Mouse (Mus musculus) c-Kit-positive CD71-positive TER-119-positive erythroid progenitor cells, embryonic 14.5 days (primary cell): ENCODE measurements around the gene Jsrp1.

Experiments used
- DNase-seq: peaks from one replicate; pipeline ENCODE4 v3.0.0-alpha.2; 2013; ENCODE audit warnings: low spot score

Jsrp1 gene

DNA sequence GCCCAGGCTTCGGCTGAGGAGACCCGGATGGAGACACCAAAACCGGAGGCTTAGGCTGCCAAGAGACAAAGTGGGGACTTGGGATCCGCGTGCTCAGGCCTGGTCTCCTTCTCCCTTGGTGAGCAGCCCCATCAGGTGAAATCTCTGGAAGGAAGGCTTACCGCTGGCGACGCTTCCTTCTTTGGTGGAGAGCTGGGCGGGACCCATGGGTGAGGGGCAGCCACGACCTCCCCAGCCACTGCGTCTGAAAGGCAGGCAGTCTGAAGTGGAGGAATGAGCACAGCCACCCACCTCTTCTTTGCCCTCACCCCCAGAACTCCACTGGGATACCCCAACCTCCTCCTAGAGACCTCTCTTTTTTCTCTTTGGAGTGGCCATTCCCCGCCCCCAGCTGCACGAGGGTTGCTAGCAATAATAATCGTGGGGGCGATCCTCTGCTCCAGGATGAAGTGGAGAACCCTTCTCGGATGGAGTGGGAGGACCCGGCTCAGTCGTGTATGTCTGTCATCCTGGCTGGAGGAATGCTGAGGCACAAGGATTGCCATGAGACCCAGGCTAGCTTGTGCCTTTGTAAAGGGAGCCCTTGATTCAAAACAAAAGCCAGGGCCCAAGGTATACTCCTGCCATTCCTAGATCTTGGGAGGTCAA, 4.2 kb downstream of the Jsrp1 start:
- DNase-seq: no peak

DNA sequence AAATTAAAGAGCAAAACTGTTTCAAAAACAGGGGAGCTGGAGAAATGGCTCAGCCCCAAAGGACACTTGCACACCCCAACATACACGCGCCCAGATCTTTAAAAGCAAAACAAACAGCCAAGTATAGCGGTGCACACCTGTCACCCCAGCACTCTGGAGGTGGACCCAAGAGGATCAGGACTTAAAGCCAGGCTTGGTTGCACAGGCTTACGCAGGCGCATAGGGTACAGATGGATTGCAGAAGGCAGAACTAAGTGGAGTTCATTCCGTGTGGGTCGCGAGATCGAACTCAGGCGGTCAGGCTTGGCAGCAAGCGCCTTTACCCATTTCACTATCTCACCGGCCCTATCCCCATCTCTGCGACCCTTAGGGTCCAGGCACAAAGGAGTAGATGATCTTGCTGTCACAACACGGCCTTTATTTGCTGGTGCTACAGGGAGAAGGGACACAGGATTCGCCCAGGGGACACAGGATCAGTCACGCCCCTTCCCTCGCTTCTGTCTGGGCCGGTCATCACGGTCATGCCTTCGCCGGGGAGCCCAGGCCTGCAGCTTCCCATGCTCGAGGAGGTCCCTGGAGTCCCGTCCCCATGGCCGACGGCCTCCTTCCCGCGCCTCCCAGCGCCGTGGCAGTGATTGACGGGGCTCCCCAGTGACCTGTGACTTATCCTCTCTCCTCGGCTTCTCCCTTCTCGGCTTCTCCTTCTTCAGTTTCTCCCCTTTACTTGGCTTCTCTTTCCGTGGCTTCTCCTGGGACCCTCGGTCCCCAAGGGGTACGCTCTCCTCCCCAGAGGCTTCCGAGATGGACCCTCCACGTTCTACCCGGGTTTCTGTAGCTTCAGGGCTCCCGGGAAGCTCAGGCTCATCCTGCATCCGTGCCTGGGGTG, 5.0 kb downstream of the Jsrp1 start:
- no peak for DNase-seq

DNA sequence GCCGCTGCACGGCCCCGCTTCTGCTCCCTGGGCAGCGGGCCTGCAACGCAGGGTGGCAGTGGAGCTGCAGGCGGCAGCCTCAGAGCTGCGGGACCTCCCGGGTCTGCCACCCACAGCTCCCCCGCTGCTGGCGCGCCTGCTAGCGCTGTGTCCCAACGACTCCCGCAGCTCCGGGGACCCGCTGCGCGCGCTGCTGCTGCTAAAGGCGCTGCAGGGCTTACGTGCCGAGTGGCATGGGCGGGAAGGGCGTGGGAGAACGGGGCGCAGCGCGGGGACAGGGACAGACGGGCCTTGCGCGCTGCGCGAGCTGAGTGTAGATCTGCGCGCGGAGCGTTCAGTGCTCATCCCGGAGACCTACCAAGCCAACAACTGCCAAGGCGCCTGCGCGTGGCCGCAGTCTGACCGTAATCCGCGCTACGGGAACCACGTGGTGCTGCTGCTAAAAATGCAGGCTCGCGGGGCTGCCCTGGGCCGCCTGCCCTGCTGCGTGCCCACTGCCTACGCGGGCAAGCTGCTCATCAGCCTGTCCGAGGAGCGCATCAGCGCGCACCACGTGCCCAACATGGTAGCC, 6.2 kb downstream of the Jsrp1 start:
- no peak for DNase-seq

DNA sequence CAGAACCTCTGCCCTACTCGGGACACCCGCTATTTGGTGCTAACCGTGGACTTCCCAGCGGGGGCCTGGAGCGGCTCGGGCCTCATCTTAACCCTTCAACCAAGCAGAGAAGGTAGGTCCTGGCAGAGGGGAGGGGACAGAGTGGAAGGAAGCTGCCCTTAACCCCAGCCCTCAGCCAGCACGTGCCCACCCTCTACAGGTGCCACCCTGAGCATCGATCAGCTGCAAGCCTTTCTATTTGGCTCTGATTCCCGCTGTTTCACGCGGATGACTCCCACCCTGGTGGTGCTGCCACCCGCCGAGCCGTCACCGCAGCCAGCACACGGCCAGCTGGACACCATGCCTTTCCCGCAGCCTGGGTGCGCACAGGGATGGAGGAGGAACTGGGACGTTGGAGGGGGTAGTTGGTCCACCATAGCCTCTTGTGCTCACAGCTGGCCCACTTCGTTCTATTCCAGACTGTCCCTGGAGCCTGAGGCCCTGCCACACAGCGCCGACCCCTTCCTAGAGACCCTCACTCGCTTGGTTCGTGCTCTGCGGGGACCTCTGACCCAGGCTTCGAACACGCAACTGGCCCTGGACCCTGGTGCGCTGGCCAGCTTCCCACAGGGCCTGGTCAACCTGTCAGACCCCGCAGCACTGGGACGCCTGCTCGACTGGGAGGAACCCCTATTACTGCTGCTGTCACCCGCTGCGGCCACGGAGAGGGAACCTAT, 6.8 kb downstream of the Jsrp1 start:
- DNase-seq: no peak

DNA sequence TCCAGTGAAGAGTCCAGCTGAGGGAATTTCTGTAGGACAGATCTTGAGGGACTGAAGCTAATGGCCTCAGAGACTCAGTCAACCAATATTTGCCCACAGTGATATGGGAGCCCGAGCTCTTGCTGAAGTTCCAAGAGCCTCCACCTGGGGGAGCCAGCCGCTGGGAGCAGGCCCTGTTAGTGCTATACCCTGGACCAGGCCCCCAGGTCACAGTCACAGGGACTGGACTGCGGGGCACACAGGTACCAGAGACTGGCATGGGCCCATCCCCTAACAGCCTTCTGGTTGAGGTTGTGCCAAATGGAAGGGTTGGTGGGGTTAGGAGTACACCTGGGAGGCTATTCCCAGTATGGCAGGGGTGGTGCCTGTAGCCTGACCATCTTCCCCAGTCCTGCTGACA, 7.4 kb downstream of the Jsrp1 start:
- peak; percentile 73 for DNase-seq

DNA sequence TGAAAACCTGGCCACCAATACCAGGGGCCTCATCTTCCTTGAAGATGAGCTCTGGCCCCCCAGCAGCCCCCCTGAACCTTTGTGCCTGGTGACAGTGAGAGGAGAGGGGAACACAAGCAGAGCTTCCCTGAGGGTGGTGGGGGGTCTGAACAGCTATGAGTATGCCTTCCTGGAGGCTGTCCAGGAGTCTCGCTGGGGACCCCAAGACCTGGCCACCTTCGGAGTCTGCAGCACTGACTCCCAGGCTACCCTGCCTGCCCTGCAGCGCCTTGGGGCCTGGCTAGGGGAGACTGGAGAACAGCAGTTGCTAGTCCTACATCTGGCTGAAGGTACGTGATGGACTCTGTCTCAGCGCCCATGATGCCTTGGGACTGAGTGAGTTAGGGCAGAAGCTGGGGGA, 8.0 kb downstream of the Jsrp1 start:
- DNase-seq: no peak

DNA sequence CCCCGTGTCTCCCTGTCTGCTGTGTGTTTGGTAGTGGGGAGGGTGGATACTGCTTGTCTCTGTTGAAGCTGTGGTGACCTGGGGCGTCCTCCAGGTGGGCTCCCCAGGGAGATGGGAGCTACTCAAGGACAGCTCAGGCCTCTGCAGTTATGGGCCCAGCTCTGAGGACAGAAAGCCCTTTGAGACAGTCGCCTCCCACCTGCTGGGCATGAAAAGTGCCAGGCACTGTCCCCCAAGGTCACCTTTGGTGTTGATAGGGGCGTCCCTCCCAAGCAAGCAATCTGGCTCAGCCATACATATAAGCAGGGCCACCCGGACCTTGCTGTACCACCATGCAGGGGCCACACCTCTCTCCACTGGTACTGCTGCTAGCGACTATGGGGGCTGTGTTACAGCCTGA, 8.4 kb downstream of the Jsrp1 start, which contains the start of gene Amh:
TSS of gene Amh (plus strand) at position 328 of the 400 bp plus-strand sequence.
- no peak for DNase-seq

DNA sequence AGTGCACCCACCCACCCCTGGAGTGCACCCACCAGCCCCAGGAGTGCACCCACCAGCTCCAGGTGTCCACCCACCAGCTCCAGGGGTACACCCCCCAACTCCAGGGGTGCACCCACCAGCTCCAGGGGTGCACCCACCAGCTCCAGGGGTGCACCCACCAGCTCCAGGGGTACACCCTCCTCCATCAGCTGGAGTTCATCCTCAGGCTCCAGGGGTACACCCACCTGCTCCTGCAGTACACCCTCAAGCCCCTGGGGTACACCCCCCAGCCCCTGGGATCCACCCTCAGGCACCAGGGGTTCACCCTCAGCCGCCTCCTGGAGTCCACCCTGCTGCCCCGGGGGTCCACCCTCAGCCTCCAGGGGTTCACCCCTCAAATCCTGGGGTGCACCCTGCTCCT, 9.0 kb downstream of the Jsrp1 start:
- DNase-seq: no peak

DNA sequence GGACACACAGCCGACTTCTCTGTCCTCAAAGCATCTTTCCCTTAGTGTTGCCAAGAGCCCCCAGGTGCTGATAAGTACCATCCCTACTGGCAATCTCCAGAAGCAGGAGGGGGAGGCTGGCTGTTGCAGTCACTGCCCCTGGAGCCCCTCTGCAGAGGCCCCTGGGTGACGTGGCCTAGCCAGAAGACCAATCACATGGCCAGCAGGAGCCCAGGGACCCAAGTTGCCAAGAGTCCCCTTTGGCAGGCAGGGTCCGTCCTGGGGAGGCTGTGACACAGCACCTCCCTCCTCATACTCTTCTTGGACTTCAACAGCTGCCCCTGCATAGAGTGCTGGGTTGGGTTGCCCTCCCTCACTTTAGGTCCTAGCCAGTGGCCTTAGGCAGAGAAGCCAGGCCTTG, 10.3 kb downstream of the Jsrp1 start:
- DNase-seq: no peak

DNA sequence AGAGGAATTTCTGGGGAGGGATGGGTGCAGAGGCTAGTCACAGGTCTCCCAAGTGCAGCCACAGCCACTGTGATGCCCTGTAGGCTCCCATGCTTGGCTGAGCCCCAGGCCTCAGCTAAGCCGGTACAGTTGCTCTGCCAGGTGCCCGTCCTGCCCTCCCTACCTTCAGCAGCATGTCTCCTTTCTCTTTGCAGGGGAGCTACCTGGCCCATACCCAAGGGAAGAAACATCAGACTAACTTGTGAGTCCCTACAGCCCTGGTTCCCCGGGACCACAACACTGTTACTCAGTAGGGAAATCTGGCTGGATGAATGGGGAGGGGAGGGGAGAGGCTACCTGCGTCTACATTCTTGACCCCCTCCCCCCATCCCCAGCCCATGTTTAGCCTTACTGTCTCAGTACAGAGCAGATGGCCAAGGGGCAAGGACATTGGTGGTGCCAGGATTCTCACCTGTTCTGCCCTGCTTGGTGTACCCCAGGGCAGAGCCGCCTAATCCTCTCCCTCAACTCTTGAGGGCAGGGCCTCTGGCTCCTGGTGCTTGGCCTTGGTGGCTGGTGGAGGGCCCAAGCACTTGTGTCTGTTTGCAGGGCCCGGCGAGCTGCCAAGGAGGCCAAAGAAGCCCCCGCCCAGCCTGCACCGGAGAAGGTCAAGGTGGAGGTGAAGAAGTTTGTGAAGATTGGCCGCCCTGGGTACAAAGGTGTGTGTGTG, 10.9 kb downstream of the Jsrp1 start:
- no peak for DNase-seq

DNA sequence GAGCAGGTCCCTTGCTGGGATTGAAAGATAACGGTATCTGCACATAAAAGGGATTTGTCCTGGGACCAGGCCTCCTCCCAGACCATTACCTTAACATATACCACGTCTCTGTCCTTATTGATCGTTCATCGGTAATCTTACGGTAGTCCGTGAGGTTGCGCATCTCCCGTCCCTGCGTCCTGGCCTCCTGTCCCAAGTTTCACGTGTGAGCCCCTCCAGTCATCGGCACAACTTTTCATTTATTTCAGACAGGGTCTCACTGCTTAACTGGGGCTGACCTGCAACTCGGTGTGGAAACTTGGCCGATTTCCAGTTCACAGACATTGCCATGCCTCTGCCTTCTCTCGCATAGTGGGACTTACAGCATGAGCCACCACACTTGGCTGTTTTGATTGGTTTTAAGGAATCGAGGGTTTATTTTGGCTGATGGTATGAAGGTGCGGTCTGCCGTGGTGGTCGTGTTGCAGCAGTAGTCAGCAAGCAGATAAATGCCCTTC, 14.2 kb downstream of the Jsrp1 start:
- DNase-seq: no peak

DNA sequence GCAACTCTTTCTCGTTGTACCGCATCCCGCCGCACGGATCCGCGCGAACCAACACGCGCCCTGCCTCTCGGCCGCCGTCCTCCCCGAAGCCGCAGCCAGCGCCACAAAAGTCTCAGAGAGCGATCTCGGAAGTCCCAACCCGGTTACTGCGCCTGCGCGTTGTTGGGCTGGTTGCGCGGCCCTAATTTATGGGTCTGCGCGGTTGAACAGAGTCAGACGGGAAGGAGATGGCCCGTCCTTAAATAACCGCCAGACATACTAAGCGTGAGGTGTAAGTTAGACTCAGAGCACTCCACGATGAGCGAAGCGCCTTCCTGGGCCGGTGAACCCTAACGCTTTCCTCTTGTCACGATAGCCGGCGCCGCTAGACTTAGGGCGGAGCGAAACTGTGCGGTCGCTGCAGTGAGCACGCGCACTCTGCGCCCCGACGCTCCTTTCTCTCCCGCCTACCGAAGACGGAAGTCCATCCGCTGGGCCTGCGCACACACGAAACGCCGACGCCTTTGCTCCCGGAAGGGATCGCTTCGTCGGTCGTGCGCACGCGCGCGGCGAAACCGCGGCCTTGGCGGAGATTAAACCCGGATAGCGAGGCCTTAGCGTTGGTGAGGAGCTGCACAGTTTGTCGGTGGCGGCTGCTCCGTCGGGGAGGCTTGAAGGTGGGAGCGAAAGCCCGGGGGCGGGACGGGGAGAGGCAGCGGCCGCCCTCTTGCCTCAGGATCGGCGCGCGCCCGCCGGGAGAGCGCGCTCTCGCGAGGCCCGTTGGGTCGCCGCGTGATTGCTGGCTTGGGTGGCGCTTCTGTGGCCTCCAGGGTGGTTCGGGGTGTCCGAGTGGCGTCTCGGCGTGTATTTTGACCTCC, 14.9 kb downstream of the Jsrp1 start, which contains the start of the genes Sf3a2 and Plekhj1:
TSS of gene Sf3a2 (plus strand) at position 49 of the 857 bp plus-strand sequence.
TSS of gene Plekhj1 (minus strand) at position 477 of the 857 bp plus-strand sequence.
- DNase-seq: peak; percentile 94

DNA sequence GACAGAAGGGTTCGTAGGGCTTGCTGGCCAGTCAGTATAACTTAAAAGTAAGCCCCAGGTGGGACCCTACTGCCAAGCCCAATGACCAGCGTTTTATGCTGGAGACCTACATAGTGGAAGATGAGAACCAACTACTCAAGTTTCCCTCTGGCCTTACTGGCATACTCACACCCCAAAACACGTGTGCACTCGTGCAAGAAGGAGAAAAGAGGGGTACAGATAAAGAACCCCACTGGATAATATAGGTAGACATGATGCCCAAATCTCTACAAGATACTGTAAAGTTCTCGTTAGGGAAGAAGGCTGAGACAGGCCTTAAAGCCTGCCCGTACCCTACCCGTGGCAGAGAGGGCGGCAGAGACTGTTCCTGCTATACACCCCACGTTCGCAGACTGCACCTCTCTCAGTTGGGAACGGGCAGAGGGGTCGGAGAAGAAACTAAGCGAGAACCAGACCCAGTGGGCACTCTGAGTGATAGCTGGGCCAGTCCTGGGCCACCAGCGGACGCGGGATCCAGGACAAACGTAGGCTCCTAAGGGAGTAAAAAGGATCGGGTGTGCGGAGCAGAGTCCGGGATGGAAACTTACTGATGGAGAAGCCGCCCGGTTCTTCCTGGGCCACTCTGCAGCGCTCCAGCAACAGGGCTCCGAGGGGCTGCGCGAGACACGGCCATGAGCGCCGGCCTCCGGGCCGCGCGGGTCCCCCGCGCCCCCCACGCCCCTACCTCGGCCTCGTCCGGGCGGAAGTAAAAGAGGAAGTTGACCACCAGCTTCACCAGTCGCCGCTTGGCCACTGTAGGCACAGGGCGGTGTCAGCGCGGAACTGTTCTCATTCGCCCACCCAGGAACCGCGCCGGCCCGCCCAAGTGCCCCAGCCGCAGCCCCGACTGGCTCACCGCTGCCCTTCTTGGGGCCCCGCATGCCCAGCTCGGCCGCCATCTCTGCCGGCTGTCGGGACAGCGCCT, 15.8 kb downstream of the Jsrp1 start:
- no peak for DNase-seq

DNA sequence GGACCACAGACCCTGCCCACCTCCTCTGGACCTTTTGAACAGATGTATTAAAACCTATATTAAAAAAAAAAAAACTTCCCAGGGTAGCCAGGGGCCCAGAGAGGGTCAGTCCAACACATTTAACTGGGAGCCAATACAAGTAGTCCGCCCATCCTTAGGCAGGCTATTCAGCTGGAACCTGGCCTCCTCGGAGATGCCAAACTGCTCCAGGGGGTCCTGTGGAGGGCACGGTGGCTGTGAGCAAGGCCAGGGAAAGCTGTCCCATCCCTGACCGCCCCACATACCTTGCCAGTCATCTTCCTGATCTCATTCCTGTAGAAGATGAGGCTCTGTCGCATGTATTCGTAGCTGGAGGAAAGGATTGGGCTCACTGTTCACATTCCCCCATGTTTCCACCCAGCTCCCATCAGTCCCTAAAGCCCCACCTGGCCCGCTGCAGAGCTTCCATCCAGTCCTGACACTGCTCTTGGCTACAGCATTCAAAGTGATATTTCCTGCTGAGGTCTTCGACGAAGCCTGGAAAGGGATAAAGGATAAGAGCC, 16.9 kb downstream of the Jsrp1 start:
- DNase-seq: no peak

DNA sequence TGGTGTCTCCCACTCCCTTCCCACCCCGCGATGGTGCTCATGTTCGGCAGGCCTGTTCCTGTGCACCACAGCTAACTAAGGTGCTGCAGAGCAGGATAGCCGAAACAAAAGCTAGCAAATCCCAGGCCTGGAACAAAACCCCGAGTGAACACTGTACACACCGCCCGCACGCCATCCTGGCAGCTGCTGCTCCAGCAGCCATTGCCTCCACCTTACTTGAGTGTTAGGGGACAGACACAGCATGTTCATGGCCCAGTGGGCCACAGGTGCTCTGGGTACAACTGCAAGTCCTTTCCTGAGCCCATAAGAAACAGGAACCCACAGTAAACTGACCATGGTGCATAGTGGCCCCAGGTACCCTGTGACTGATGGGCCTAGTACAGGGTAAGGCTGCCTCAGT, 18.5 kb downstream of the Jsrp1 start:
- DNase-seq: no peak

DNA sequence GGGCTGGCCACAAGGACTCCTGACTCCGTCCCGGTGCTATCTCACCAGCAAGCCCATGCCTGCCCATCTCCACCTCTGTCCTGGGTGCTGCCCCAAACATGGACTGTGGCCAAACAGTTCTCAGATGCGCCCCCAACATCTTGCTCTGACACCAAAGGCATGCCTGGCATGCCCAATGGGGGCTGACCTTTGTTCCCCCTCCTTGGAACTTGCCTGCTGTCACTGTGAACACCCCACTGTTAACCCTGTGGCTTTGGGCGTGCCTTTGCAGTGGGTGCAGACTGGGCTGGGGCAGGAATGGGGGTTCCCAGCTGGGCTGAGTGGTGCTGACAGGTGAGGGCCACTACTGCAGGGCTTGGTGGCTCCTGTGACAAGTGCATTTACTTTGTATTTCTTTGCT, 19.5 kb downstream of the Jsrp1 start:
- no peak for DNase-seq

DNA sequence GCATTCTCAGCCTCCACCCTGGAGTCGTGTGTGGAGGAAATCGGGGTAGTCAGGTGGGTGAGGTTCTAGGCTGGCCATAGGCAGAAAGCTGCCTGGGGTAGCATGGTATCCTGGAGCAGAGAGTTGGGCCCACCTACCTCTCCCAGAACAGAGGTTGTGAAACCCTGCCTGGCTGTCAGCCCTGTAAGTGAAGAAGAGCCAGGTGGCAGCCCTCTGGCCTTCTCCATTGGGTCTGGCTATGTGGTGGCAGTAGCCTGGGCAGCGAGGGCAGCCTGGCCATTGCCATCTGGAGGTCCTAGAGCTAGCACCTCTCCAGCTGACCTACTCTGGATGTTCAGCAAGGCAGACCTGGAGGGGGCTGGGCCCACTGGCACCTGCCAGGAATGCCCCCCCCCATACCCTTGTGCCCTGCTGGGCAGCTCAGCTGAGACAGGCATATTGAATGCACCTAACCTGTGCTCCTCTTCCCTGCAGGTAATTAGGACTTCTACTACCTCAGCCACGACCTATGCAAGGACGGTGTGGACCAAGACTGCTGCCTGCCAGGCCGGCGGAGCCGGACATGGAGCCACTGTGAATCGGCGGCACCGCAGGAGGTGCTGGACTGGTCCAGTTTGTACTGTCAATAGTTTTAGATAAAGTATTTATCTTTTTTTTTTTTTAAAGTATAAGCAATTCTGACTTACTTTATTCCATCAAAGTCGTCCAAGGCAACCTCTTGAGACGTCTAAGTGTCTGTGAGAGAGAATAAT, 20.1 kb downstream of the Jsrp1 start:
- no peak for DNase-seq
